Mouse (Mus musculus): Measurements from ENCODE around the gene Cysrt1.
"Not testable (repeated sequence)": the region's sequence is repeated elsewhere in the genome, so short reads cannot be mapped to it uniquely, and the experiment has no call there.

The Cysrt1 gene

GRCm38 (mm10) chr2:25265897-25266656, 23.8 kb upstream of the Cysrt1 start:
- in situ Hi-C loops (cut with MboI; ENCODE audit: low sequenced_read_pairs) = no loop called here

- in situ Hi-C loops (cut with MboI; ENCODE audit: low sequenced_read_pairs) = no loop called here
These were observed 22.6 kb upstream of the Cysrt1 start for GRCm38 (mm10) chr2:25264851-25265250.

GRCm38 (mm10) chr2:25264286-25264660, 22.0 kb upstream of the Cysrt1 start:
- in situ Hi-C loops (cut with MboI; ENCODE audit: low sequenced_read_pairs) = no loop called here

- in situ Hi-C loops (cut with MboI; ENCODE audit: low sequenced_read_pairs) = no loop called here
These were observed 21.5 kb upstream of the Cysrt1 start for GRCm38 (mm10) chr2:25263623-25264285.

- in situ Hi-C loops (cut with MboI; ENCODE audit: low sequenced_read_pairs) = no loop called here
These were observed 20.8 kb upstream of the Cysrt1 start for GRCm38 (mm10) chr2:25262795-25263622.

- in situ Hi-C loops (cut with MboI; ENCODE audit: low sequenced_read_pairs) = no loop called here
These were observed 20.1 kb upstream of the Cysrt1 start, which contains the start of gene Tprn for GRCm38 (mm10) chr2:25262291-25262767. Gene Tprn (plus strand): TSS chr2:25262618.

- in situ Hi-C loops (cut with MboI; ENCODE audit: low sequenced_read_pairs) = no loop called here
These were observed 19.6 kb upstream of the Cysrt1 start for GRCm38 (mm10) chr2:25261870-25262269.

GRCm38 (mm10) chr2:25258887-25259286, 16.6 kb upstream of the Cysrt1 start:
- in situ Hi-C loops (cut with MboI; ENCODE audit: low sequenced_read_pairs) = no loop called here

GRCm38 (mm10) chr2:25257250-25257649, 15.0 kb upstream of the Cysrt1 start:
- in situ Hi-C loops (cut with MboI; ENCODE audit: low sequenced_read_pairs) = not testable (repeated sequence)

- in situ Hi-C loops (cut with MboI; ENCODE audit: low sequenced_read_pairs) = not testable (repeated sequence)
These were observed 14.3 kb upstream of the Cysrt1 start for GRCm38 (mm10) chr2:25256443-25257109.

- in situ Hi-C loops (cut with MboI; ENCODE audit: low sequenced_read_pairs) = no loop called here
These were observed 13.1 kb upstream of the Cysrt1 start, which contains the start of gene Tmem203 for GRCm38 (mm10) chr2:25255284-25255779. Gene Tmem203 (plus strand): TSS chr2:25255439.

GRCm38 (mm10) chr2:25252331-25252730, 10.1 kb upstream of the Cysrt1 start:
- in situ Hi-C loops (cut with MboI; ENCODE audit: low sequenced_read_pairs) = no loop called here

- in situ Hi-C loops (cut with MboI; ENCODE audit: low sequenced_read_pairs) = no loop called here
These were observed 4.2 kb upstream of the Cysrt1 start, which contains the start of gene AL732309.1 for GRCm38 (mm10) chr2:25246183-25247072. Gene AL732309.1 (minus strand): TSS chr2:25246863.

- in situ Hi-C loops (cut with MboI; ENCODE audit: low sequenced_read_pairs) = no loop called here
These were observed 1.9 kb upstream of the Cysrt1 start for GRCm38 (mm10) chr2:25244144-25244543.

- in situ Hi-C loops (cut with MboI; ENCODE audit: low sequenced_read_pairs) = no loop called here
These were observed 1.1 kb upstream of the Cysrt1 start for GRCm38 (mm10) chr2:25243342-25243741.

- in situ Hi-C loops (cut with MboI; ENCODE audit: low sequenced_read_pairs) = no loop called here
These were observed 845 bp downstream of the Cysrt1 start for GRCm38 (mm10) chr2:25241438-25241775.

- in situ Hi-C loops (cut with MboI; ENCODE audit: low sequenced_read_pairs) = no loop called here
These were observed 1.4 kb downstream of the Cysrt1 start for GRCm38 (mm10) chr2:25240723-25241437.

- in situ Hi-C loops (cut with MboI; ENCODE audit: low sequenced_read_pairs) = no loop called here
These were observed 1.9 kb downstream of the Cysrt1 start for GRCm38 (mm10) chr2:25240310-25240709.

GRCm38 (mm10) chr2:25239766-25240165, 2.5 kb downstream of the Cysrt1 start:
- in situ Hi-C loops (cut with MboI; ENCODE audit: low sequenced_read_pairs) = no loop called here

All from CH12F3 (cell line).